Mouse (Mus musculus) brain, embryonic 14.5 days (tissue): ENCODE results near the gene Gramd2.

Experiments
- CTCF ChIP-seq: fragments of 200-500 bp; IDR thresholded peaks from 2 replicates; pipeline ENCODE4 v1.5.1; 2012; ENCODE audit warnings: inconsistent platforms, mild to moderate bottlenecking, moderate library complexity, borderline replicate concordance; ENCODE audit not compliant: insufficient read depth, insufficient read length; ENCODE audit errors: extremely low read depth
- POLR2A ChIP-seq: fragments of 200-500 bp; IDR thresholded peaks from 2 replicates; pipeline ENCODE4 v1.6.1; 2012; ENCODE audit warnings: mild to moderate bottlenecking, inconsistent platforms, borderline replicate concordance; ENCODE audit not compliant: poor library complexity, insufficient read depth, insufficient read length, severe bottlenecking; ENCODE audit errors: extremely low read depth

DNA sequence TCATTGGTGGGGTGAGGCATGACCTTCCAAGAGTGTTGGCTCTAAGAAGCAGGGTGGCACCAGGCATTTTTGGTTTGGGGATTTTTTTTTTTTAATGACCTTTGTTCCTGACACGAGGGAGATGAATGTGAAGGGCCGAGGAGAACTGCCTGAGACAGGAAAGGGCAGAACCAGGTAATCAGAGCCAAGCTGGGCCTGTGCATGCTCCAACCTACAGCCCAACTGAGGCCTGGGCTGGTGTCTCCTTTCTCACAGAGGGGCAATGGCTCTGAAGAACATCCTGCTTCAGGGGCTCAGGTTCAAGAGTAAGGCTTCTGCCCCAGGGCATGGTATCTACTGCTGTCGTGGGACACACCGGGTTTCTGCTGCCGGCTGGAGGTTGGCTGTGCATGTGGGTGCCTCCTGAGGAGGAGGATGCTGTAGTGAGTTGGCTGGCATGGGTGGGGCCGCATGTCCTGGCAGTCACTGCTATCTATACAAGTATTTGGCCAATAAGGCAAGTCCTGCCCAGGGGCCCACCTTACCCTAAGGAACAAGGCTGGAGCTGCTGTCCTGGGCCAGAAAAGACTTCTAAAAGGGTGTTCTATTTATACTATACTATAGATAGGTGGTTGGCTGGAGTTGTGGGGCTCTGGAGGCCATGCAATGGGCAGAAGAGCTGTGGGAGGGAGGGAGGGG lies 18.5 kb upstream of the Gramd2 start:
- TF ChIP-seq CTCF (no peak), POLR2A (no peak)
